Mouse (Mus musculus): ENCODE measurements around the gene Elovl4. TPM values are rescaled to one million over a fixed set of nuclear protein-coding genes. Genes with fewer than 3 reads are reported as not detected.

Gene Elovl4
- total and polyA plus RNA-seq, 3 experiments, result 0.18 to 0.32 (median 0.25) TPM

- Histone ChIP-seq H3K27me3 (ENCODE audit: control insufficient read depth, insufficient read depth, low read length) (no peaks in the 10 kb centered on the region), H3K9ac (ENCODE audit: low read depth, low read length) (no peak overlapping the region), H3K27ac (no peak overlapping the region), H3K4me1 (ENCODE audit: control insufficient read depth, insufficient read depth, low read length) (no peaks in the 10 kb centered on the region), H3K79me2 (replicated peaks; ENCODE audit: control insufficient read depth, insufficient read depth, low read length) (no peaks in the 10 kb centered on the region), H3K4me3 (no peak overlapping the region), H3K36me3 (ENCODE audit: control insufficient read depth, insufficient read depth, low read length) (no peaks in the 10 kb centered on the region)
- WGBS, result 88% methylated on average over 4 of the region's 4 CpGs
- DNase-seq, result no peak
- intact Hi-C loops (cut with DNase I), result no loop called here
- no peak for TF ChIP-seq CTCF (IDR thresholded peaks at IDR 0.05)
These were observed 44.8 kb downstream of the Elovl4 start for GRCm38 (mm10) chr9:83761318-83761717.

- WGBS, result 64% methylated on average over 2 of the region's 2 CpGs
- no peak for DNase-seq
These were observed 74.2 kb downstream of the Elovl4 start for GRCm38 (mm10) chr9:83731877-83732276.

GRCm38 (mm10) chr9:83730836-83731235 is 75.2 kb downstream of the Elovl4 start:
- 61% methylated on average over 7 of the region's 7 CpGs for WGBS
- H3K27me3 ChIP-seq (ENCODE audit: control insufficient read depth, insufficient read depth, low read length), result no peaks in the 10 kb centered on the region
- intact Hi-C loops (cut with DNase I), result no loop called here
- H3K27ac ChIP-seq, result no peak overlapping the region
- H3K4me1 ChIP-seq (ENCODE audit: control insufficient read depth, insufficient read depth, low read length), result peaks cover 2% of the 10 kb centered on the region; the same call in 1 of the 2 replicates
- H3K36me3 ChIP-seq (ENCODE audit: control insufficient read depth, insufficient read depth, low read length), result no peaks in the 10 kb centered on the region
- H3K4me3 ChIP-seq, result no peak overlapping the region
- TF ChIP-seq CTCF (IDR thresholded peaks at IDR 0.05) (no peak), POLR2A (IDR thresholded peaks at IDR 0.05; ENCODE audit: insufficient read depth, low read depth, low read length) (no peak)
- H3K9ac ChIP-seq (ENCODE audit: low read depth, low read length), result no peak overlapping the region
- no peaks in the 10 kb centered on the region for H3K79me2 ChIP-seq (replicated peaks; ENCODE audit: control insufficient read depth, insufficient read depth, low read length)
- no peak for DNase-seq

More at GRCm38 (mm10) chr9:83731877-83732276, 74.2 kb downstream of the Elovl4 start:
- Histone ChIP-seq H3K79me2 (replicated peaks; ENCODE audit: control insufficient read depth, insufficient read depth, low read length) (no peaks in the 10 kb centered on the region), H3K27me3 (ENCODE audit: control insufficient read depth, insufficient read depth, low read length) (no peaks in the 10 kb centered on the region), H3K4me3 (no peak overlapping the region), H3K9ac (ENCODE audit: low read depth, low read length) (no peak overlapping the region), H3K36me3 (ENCODE audit: control insufficient read depth, insufficient read depth, low read length) (no peaks in the 10 kb centered on the region), H3K4me1 (ENCODE audit: control insufficient read depth, insufficient read depth, low read length) (0 out of 2 replicates have a peak, but pooled peaks cover 2% of the 10 kb centered on the region), H3K27ac (no peak overlapping the region)
- intact Hi-C loops (cut with DNase I), result no loop called here
- TF ChIP-seq CTCF (IDR thresholded peaks at IDR 0.05), result no peak
- no peak for TF ChIP-seq EP300 (IDR thresholded peaks at IDR 0.05; ENCODE audit: insufficient read depth, low read depth, low read length)
- no peak for TF ChIP-seq POLR2A (IDR thresholded peaks at IDR 0.05; ENCODE audit: insufficient read depth, low read depth, low read length)

Other genes starting within 250 kb of the Elovl4 start
- gene Ttk, start 28.4 kb upstream of the Elovl4 start, total RNA-seq (2021), result under 1 TPM; 0.08 to 0.39 TPM
- 0.04 and 0.12 TPM in 2 replicates for gene Ttk, start 28.4 kb upstream of the Elovl4 start, polyA plus RNA-seq (2012; rRNA removed)
- 100 to 1,000 TPM in 1 of 2 experiments, 10 to 100 TPM in 1; 97.5 to 118 TPM for gene Bckdhb, start 118.9 kb upstream of the Elovl4 start, total RNA-seq (2021)
- 58.2 and 73.9 TPM in 2 replicates for gene Bckdhb, start 118.9 kb upstream of the Elovl4 start, polyA plus RNA-seq (2012; rRNA removed)

Measured in heart, adult 2 months (tissue).